ENCODE assay signal across 26 mouse cellular contexts in the genomic region with DNA sequence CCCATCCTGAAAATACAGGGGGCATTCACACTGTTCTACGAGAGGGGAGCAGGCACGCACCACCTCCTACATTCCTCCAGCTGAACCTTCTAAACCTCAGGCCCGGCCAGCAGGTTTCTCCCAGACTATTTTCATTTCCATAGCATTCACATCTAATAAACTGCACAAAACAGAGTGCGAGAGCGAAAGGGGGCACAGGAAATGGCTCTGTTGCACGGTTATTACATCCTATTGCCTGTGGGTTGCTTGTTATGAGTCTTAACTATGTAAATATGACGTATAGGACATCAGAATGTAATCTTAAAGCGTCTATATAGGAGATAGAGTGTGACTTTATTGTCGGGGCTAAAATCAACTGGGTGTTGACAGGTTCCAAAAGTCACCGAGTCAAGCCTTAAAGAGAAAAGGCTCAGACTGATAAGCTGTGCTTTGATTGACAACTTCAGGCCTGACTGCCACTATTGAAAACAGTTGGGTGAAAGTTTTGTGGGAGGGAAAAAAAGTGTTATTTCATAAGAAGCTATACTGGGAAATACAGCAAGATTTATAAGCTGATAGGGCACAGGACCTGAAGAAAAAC.
DNase-seq lines count a peak whose midpoint lies in the region; ATAC-seq lines count a peak whose summit lies in the region.
"Had no signal": no experiment of that assay in that cellular context is flagged by ENCODE, and none has a peak within 500 bp of the region (broad histone marks: within the 10 kb centered on the region; RNA-seq: fewer than 3 reads in every experiment).

No protein-coding gene starts in this region.

- no peak overlapping the region for H3K4me3 ChIP-seq in heart, embryonic 12.5 days
- H3K4me3 ChIP-seq in midbrain, embryonic 11.5 days (ENCODE audit: low read depth, low read length), result no peak overlapping the region
- H3K4me3 ChIP-seq in midbrain, embryonic 14.5 days (replicated peaks; ENCODE audit: low read depth, low read length), result no peak overlapping the region
- H3K4me3 ChIP-seq in limb, embryonic 11.5 days (ENCODE audit: low read depth, low read length), result no peak overlapping the region
- H3K4me3 ChIP-seq in forebrain, embryonic 11.5 days (ENCODE audit: low read depth, low read length), result no peak overlapping the region
- no peak overlapping the region for H3K4me3 ChIP-seq in kidney, embryonic 15.5 days (replicated peaks)
- H3K4me3 ChIP-seq: forebrain, embryonic 10.5 days; heart, embryonic 15.5 days; hindbrain, embryonic 12.5 days; hindbrain, embryonic 15.5 days; intestine, embryonic 15.5 days had no signal

- H3K4me2 ChIP-seq in heart, embryonic 12.5 days, result peak overlapping the region; percentile 15; the same call in 1 of the 2 replicates
- no peak overlapping the region for H3K4me2 ChIP-seq in midbrain, embryonic 11.5 days
- H3K4me2 ChIP-seq in midbrain, embryonic 14.5 days (ENCODE audit: low read length), result no peak overlapping the region
- H3K4me2 ChIP-seq in limb, embryonic 11.5 days (ENCODE audit: low read depth, severe bottlenecking), result no peak overlapping the region
- no peak overlapping the region for H3K4me2 ChIP-seq in forebrain, embryonic 11.5 days (ENCODE audit: low read depth, low read length, severe bottlenecking)
- no peak overlapping the region for H3K4me2 ChIP-seq in kidney, embryonic 15.5 days
- H3K4me2 ChIP-seq: heart, embryonic 15.5 days; hindbrain, embryonic 12.5 days; hindbrain, embryonic 15.5 days; intestine, embryonic 15.5 days had no signal

- ATAC-seq in heart, embryonic 12.5 days (ENCODE audit: insufficient number of reproducible peaks, low FRiP score), result no peak
- ATAC-seq in midbrain, embryonic 11.5 days (ENCODE audit: low FRiP score), result no peak
- ATAC-seq in midbrain, embryonic 14.5 days (ENCODE audit: low FRiP score, low TSS enrichment), result no peak
- ATAC-seq in limb, embryonic 11.5 days (ENCODE audit: insufficient number of reproducible peaks, low FRiP score, low TSS enrichment, low read depth), result peak; percentile 80
- no peak for ATAC-seq in forebrain, embryonic 11.5 days (replicated peaks; ENCODE audit: low FRiP score)
- ATAC-seq in kidney, embryonic 15.5 days (replicated peaks; ENCODE audit: low FRiP score), result no peak
- ATAC-seq: forebrain, embryonic 14.5 days; forebrain, postnatal 0 days; intestine, embryonic 15.5 days; Patski had no signal

- H3K27ac ChIP-seq in heart, embryonic 12.5 days (ENCODE audit: poor library complexity, severe bottlenecking), result 0 out of 2 replicates have a peak overlapping the region, but pooled peaks have one; percentile 29
- H3K27ac ChIP-seq in midbrain, embryonic 11.5 days (ENCODE audit: low read depth, low read length), result no peak overlapping the region
- H3K27ac ChIP-seq in midbrain, embryonic 14.5 days (replicated peaks; ENCODE audit: low read depth, low read length), result no peak overlapping the region
- peak overlapping the region; percentile 16; the same call in 1 of the 2 replicates for H3K27ac ChIP-seq in limb, embryonic 11.5 days (replicated peaks; ENCODE audit: low read depth, low read length)
- no peak overlapping the region for H3K27ac ChIP-seq in forebrain, embryonic 11.5 days (ENCODE audit: low read depth, low read length)
- H3K27ac ChIP-seq in kidney, embryonic 15.5 days, result no peak overlapping the region
- H3K27ac ChIP-seq: forebrain, embryonic 10.5 days; heart, embryonic 15.5 days; hindbrain, embryonic 12.5 days; hindbrain, embryonic 15.5 days; intestine, embryonic 15.5 days had no signal

- H3K9me3 ChIP-seq in heart, embryonic 12.5 days (replicated peaks), result no peaks in the 10 kb centered on the region
- H3K9me3 ChIP-seq in midbrain, embryonic 11.5 days (ENCODE audit: control insufficient read depth, low read length), result no peaks in the 10 kb centered on the region
- no peaks in the 10 kb centered on the region for H3K9me3 ChIP-seq in midbrain, embryonic 14.5 days (ENCODE audit: control insufficient read depth, low read length)
- H3K9me3 ChIP-seq in limb, embryonic 11.5 days (ENCODE audit: control insufficient read depth, low read length), result no peaks in the 10 kb centered on the region
- no peaks in the 10 kb centered on the region for H3K9me3 ChIP-seq in forebrain, embryonic 11.5 days (ENCODE audit: control insufficient read depth, low read length)
- no peaks in the 10 kb centered on the region for H3K9me3 ChIP-seq in kidney, embryonic 15.5 days (replicated peaks)
- H3K9me3 ChIP-seq: forebrain, embryonic 10.5 days; G1E; heart, embryonic 15.5 days; hindbrain, embryonic 12.5 days; hindbrain, embryonic 15.5 days; intestine, embryonic 15.5 days had no signal

- no peaks in the 10 kb centered on the region for H3K36me3 ChIP-seq in heart, embryonic 12.5 days
- no peaks in the 10 kb centered on the region for H3K36me3 ChIP-seq in midbrain, embryonic 11.5 days (ENCODE audit: control insufficient read depth, insufficient read depth, low read length)
- no peaks in the 10 kb centered on the region for H3K36me3 ChIP-seq in midbrain, embryonic 14.5 days (ENCODE audit: control insufficient read depth, insufficient read depth, low read length)
- no peaks in the 10 kb centered on the region for H3K36me3 ChIP-seq in limb, embryonic 11.5 days (ENCODE audit: control insufficient read depth, insufficient read depth, low read length)
- no peaks in the 10 kb centered on the region for H3K36me3 ChIP-seq in forebrain, embryonic 11.5 days (ENCODE audit: control insufficient read depth, insufficient read depth, low read length)
- H3K36me3 ChIP-seq in kidney, embryonic 15.5 days, result no peaks in the 10 kb centered on the region
- H3K36me3 ChIP-seq: forebrain, embryonic 10.5 days; G1E; heart, embryonic 15.5 days; hindbrain, embryonic 12.5 days; hindbrain, embryonic 15.5 days; intestine, embryonic 15.5 days had no signal

- peaks cover 16% of the 10 kb centered on the region for H3K4me1 ChIP-seq in heart, embryonic 12.5 days (replicated peaks)
- H3K4me1 ChIP-seq in midbrain, embryonic 11.5 days (ENCODE audit: control insufficient read depth, insufficient read depth, low read length), result no peaks in the 10 kb centered on the region
- H3K4me1 ChIP-seq in midbrain, embryonic 14.5 days (ENCODE audit: control insufficient read depth, insufficient read depth, low read length), result no peaks in the 10 kb centered on the region
- H3K4me1 ChIP-seq in limb, embryonic 11.5 days (ENCODE audit: control insufficient read depth, insufficient read depth, low read length), result peaks cover 12% of the 10 kb centered on the region
- H3K4me1 ChIP-seq in forebrain, embryonic 11.5 days (replicated peaks; ENCODE audit: control insufficient read depth, insufficient read depth, low read length), result no peaks in the 10 kb centered on the region
- no peaks in the 10 kb centered on the region for H3K4me1 ChIP-seq in kidney, embryonic 15.5 days
- H3K4me1 ChIP-seq: hindbrain, embryonic 12.5 days; hindbrain, embryonic 15.5 days; intestine, embryonic 15.5 days had no signal

- 31% methylated on average over 10 of the region's 10 CpGs for WGBS in heart, embryonic 12.5 days
- 73% methylated on average over 10 of the region's 10 CpGs for WGBS in midbrain, embryonic 11.5 days
- 68% methylated on average over 10 of the region's 10 CpGs for WGBS in midbrain, embryonic 14.5 days
- WGBS in limb, embryonic 11.5 days, result 24% methylated on average over 10 of the region's 10 CpGs
- WGBS in forebrain, embryonic 11.5 days, result 73% methylated on average over 10 of the region's 10 CpGs
- WGBS in kidney, embryonic 15.5 days, result 71% methylated on average over 10 of the region's 10 CpGs

- DNase-seq in heart, adult 18-20 months, result no peak
- peak; percentile 73 for DNase-seq in midbrain, embryonic 11.5 days (ENCODE audit: low spot score, missing footprints)
- no peak for DNase-seq in midbrain, embryonic 14.5 days
- peak; percentile 64 for DNase-seq in limb, embryonic 11.5 days (ENCODE audit: low spot score)
- DNase-seq in forebrain, embryonic 11.5 days (ENCODE audit: low spot score), result no peak
- DNase-seq: adrenal gland, postnatal 14 days; B cell, adult 2 months; cerebellum, adult 11 months; cerebellum, adult 2 months; cerebellum, adult 9-11 months; cerebellum, postnatal 25 days; forebrain, postnatal 0 days; gastrocnemius, postnatal 25 days; heart, postnatal 14 days; kidney, adult 11 months had no signal

- no peaks in the 10 kb centered on the region for H3K27me3 ChIP-seq in heart, embryonic 12.5 days (replicated peaks)
- H3K27me3 ChIP-seq in midbrain, embryonic 11.5 days (ENCODE audit: control insufficient read depth, insufficient read depth, low read length), result peaks cover 17% of the 10 kb centered on the region; the same call in 1 of the 2 replicates
- peaks cover 3% of the 10 kb centered on the region; the same call in 1 of the 2 replicates for H3K27me3 ChIP-seq in midbrain, embryonic 14.5 days (ENCODE audit: control insufficient read depth, insufficient read depth, low read length)
- 0 out of 2 replicates have a peak, but pooled peaks cover 5% of the 10 kb centered on the region for H3K27me3 ChIP-seq in limb, embryonic 11.5 days (ENCODE audit: control insufficient read depth, insufficient read depth, low read length)
- H3K27me3 ChIP-seq in forebrain, embryonic 11.5 days (ENCODE audit: control insufficient read depth, insufficient read depth, low read length), result no peaks in the 10 kb centered on the region
- no peaks in the 10 kb centered on the region for H3K27me3 ChIP-seq in kidney, embryonic 15.5 days
- H3K27me3 ChIP-seq: CH12.LX; heart, embryonic 15.5 days; hindbrain, embryonic 12.5 days; hindbrain, embryonic 15.5 days; intestine, embryonic 15.5 days; Patski had no signal

- no peak overlapping the region for H3K9ac ChIP-seq in heart, embryonic 12.5 days
- no peak overlapping the region for H3K9ac ChIP-seq in midbrain, embryonic 11.5 days (ENCODE audit: low read length)
- H3K9ac ChIP-seq in midbrain, embryonic 14.5 days (replicated peaks; ENCODE audit: low read length), result no peak overlapping the region
- no peak overlapping the region for H3K9ac ChIP-seq in limb, embryonic 11.5 days (ENCODE audit: low read length)
- no peak overlapping the region for H3K9ac ChIP-seq in forebrain, embryonic 11.5 days (ENCODE audit: low read length)
- H3K9ac ChIP-seq in kidney, embryonic 15.5 days, result no peak overlapping the region
- H3K9ac ChIP-seq: forebrain, postnatal 0 days; heart, embryonic 15.5 days; hindbrain, embryonic 12.5 days; hindbrain, embryonic 15.5 days; intestine, embryonic 15.5 days had no signal

Comparison
In these comparisons a context has a peak if more than half of its experiments do, and no peak if none do; other contexts are left out.
1. DNase-seq: peak in midbrain, embryonic 11.5 days (single experiment) and limb, embryonic 11.5 days (single experiment); none in heart, adult 18-20 months (0 of 2), midbrain, embryonic 14.5 days (single experiment) and forebrain, embryonic 11.5 days (single experiment).
2. H3K27ac ChIP-seq: peak in heart, embryonic 12.5 days (single experiment) and limb, embryonic 11.5 days (single experiment); none in midbrain, embryonic 11.5 days (single experiment), midbrain, embryonic 14.5 days (single experiment), forebrain, embryonic 11.5 days (single experiment) and kidney, embryonic 15.5 days (single experiment).